Mouse (Mus musculus) heart, adult 8-10 months (tissue): ENCODE results near the gene Afap1. TPM values are rescaled to one million over a fixed set of nuclear protein-coding genes. Genes with fewer than 3 reads are reported as not detected.
A peak's percentile ranks its signal among the peaks of the same experiment; 100 is the strongest.

Experiments used
- DNase-seq: peaks from one replicate; pipeline ENCODE4 v3.0.0; 2022; ENCODE audit warnings: low spot score
- total RNA-seq, 4 experiments: library from RNA; stranded (reverse); gene quantifications; 2 replicates each; pipeline ENCODE4 v1.2.4; 2022

Gene Afap1
- total RNA-seq, 4 experiments from 2014 or later = 16.3 to 21.5 (median 20.7) TPM

- no peak for DNase-seq
Measured at GRCm38 (mm10) chr5:35897147-35897546, 4.0 kb downstream of the Afap1 start.

- DNase-seq = no peak
Measured at GRCm38 (mm10) chr5:35898114-35898513, 5.0 kb downstream of the Afap1 start.

- DNase-seq = no peak
Measured at GRCm38 (mm10) chr5:35898994-35899393, 5.9 kb downstream of the Afap1 start.

GRCm38 (mm10) chr5:35900401-35901225, 7.5 kb downstream of the Afap1 start:
- DNase-seq = no peak

DNA sequence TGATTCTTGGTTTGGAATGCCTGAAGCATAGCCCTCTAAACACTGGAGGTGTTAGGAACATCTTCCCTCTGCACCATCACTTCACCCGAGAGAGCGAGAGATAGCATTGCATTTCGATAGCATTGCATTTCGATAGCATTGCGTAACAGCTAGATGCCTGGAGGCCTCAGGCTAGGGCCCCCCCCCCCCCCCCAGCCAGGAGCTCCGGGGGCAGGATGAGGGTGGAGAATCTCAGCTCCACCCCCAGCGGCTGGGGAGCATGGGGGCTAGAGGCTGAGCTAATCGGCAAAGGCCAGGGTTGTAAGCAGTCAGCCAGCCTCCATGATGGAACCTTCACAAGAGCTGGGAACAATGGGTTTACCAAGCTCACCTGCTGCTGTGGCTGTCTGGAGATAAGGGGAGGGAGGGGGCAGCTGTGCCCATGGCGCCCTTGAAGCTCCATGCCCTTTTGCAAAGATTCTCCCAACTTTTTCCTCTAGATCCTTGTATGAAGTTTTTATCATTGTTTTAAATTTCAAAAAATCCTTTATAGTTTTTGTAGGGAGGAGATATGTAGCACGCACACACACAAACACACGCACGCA, 8.2 kb downstream of the Afap1 start:
- no peak for DNase-seq

DNA sequence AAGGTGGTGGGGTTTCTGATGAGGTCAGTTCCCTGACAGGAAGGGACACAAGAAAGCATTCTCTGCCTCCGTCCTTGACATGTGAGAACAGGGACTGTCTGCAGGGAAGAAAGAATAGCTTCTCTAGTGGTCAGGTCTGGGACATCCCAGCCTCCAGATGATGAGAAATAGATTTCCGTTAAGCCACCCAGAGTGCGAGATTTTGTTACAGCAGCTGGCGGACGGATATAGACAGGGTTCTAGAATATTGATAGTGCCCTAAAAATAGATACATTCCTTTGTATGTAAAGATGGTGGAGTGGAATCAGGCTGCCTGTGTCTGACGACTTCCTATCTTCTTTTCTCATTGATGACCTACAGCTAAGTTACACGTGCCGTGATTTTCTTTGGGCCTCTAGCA, 10.3 kb downstream of the Afap1 start:
- no peak for DNase-seq

DNA sequence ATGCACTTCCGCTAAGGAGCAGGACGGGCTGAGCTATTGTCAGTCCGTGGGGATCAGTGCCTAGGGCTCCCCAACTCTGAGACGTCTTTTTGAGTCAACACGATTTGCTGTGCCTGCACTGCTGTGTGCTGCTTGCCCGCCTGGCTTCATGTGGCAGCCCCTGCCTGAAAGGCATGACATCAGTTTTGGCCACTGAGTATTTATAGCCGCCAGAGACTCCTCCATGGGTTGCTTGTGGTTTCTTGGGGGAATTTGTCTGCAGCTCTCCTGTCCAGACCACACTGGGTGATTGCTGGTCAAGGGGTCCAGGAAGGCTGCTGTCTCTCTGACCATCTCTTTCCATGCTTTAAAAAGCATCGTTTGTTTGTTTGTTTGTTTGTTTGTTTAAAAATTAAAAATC, 12.2 kb downstream of the Afap1 start:
- no peak for DNase-seq

- no peak for DNase-seq
Measured at GRCm38 (mm10) chr5:35907090-35907489, 14.0 kb downstream of the Afap1 start.

DNA sequence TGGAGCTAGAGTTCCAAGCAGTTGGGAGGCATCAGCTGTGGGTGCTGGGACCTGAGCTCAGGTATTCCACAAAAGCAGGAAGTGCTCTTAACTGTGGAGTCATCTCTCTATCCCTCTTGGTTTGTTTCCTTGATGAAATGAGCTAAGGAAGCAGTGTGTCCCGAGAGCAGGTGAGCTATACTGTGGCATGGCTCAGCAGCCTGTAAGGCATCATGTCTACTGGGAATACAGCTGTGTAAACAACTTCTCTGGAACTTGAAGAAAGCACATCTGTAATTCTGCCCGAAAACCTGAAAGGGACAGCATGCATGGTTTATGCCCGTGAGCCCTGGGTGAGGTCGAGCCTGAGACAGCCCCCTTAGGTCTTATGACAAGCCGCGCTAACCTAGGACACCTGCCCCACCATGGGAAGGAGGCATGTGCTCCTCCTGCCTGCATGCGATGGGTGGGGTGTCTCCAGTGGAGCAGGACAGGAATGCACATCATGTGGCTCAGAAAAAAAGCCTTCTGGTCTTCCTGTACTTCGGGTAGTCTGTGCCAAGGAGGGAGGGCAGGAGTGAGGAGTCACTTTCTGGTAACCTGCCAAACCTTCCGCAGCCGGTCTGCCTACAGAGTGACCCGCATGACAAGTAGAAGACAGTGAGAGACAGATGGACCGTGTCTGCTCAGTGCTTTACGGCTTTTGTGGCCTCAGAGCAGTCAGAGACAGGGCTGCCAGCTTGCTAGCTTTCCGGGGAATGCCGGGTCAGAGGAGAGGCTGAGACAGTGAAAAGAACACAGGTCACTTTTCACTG, 14.7 kb downstream of the Afap1 start:
- DNase-seq = peak; percentile 67

DNA sequence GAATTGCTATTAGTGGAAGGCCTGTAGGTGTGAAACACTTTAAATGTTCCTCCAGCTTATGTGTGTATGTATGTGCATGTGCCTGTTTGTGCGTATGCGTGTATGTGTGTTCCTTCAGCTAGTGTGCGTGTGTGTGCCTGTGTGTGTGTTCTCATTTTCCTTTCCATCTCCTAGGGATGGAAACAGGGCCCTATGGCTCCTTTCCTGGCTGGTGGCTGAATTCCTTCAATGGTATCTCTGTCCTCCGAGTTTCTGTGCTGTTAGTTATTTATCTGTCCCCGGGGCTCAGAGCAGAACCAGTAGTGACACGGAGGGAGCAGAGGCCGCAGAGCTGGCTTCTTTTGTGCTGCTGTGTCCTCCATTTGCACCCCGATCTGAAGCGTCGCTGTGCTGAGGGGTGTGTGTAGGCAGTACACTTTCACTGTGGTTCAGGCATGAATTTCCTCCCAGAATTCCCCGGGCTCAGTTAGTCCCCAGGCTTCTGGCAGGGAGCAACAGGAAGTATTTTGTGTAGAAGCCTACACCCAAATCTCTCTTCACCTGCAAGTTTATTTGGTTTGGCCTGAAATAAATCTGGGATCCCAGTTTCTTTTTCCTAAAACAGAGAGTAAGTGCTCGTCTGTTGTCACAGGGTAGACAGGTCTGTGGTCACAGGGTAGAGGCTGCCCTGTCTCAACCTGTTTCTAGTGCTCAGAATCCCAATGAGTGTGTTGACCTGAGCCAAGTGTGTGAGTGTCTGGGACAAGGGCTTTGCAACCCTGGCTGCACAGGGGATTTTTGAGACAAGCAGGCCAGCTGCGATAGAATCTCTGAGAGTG, 15.7 kb downstream of the Afap1 start:
- peak; percentile 81 for DNase-seq

DNA sequence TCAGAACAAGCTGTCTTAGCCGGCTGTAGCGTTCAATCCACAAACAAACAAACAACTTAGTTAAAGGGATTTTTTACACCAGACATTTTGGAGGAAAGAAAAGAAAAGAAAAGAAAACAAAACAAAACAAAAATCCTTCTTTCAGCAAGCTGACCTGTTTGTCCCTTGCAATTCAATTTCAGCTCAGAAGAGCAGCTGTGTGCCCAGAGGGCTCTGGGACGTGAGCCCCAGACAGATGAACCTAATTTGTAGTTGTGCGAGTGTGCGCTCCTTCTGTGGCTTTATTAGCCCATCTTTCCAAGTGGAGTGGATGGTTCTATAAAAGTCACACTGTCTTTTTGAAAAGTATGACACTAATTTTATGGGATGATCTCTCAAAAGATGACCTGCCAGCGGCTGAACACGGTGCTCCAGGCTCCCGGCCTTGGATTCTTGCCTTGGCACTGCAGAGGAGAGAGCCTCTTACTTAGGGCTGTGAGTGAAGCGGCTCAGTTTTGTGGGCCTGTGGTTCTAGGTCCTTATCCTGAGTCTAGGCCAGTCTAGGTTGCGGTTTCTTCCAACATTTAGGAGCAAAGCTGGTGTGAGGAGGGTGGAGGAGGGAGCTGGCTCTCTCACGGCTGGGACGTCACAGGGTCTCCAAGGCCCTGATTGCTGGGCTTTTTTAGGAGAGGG, 22.6 kb downstream of the Afap1 start:
- no peak for DNase-seq

DNA sequence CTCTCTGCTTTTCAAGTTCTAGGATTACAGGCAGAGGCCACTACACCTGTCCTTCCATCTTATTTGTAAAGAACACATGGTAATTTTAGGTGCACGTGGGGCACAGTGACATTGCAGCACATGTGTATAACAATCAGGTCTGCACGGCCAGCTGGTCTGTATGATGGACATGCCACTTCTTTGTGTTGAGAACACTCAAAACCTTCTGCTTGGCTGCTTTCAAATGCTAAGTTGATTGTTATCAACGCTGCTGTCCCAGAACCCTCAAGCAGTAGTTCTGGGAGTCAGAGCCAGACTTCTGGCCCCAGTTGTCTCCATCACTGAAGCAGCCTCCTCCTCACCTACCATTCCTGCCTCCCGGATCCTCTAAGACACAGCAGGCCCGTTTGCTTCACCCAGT, 23.5 kb downstream of the Afap1 start:
- DNase-seq = no peak

GRCm38 (mm10) chr5:35918387-35918786, 25.3 kb downstream of the Afap1 start:
- DNase-seq = no peak

- no peak for DNase-seq
Measured at GRCm38 (mm10) chr5:35920076-35920475, 27.0 kb downstream of the Afap1 start.

- no peak for DNase-seq
Measured at GRCm38 (mm10) chr5:35920557-35920956, 27.4 kb downstream of the Afap1 start.

DNA sequence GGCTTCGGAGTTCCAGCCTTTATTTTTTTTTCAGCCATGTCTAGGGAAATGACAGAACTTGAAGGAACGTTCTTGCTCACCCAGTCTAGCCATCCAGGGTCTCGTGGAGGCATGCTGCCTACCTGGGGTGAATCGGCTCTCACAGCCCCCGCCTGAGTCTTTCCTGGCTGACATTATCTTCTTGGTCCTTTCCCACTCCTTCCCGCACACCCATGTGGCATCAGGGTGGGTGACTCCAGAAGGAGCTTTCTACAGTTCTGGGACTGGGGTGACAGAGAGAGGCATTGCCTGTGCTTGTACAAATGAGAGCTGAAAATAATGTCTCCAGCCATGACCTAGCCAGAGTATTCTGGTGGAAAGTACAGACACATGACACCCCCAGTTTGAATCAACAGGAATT, 28.0 kb downstream of the Afap1 start:
- no peak for DNase-seq

- peak; percentile 85 for DNase-seq
Measured at GRCm38 (mm10) chr5:35921595-35922254, 28.6 kb downstream of the Afap1 start.

DNA sequence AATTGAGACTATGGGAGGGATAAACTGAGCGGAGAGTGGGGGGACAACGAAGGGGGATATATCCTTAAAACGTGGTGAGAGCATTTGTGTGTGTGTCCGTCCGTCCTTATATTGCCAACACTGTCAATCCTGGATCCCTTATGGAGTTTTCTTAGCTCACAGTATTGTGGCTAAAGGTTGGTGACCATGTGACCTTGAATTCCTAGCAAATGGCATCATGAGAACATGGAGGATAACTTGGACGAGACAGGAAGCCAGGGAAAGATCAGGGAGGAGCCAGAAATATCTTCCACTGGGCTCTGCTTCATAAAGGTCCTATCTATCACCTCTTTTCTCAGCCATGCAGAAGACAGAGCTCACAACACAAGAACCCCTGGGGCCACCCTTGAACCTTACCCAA, 30.3 kb downstream of the Afap1 start:
- no peak for DNase-seq

DNA sequence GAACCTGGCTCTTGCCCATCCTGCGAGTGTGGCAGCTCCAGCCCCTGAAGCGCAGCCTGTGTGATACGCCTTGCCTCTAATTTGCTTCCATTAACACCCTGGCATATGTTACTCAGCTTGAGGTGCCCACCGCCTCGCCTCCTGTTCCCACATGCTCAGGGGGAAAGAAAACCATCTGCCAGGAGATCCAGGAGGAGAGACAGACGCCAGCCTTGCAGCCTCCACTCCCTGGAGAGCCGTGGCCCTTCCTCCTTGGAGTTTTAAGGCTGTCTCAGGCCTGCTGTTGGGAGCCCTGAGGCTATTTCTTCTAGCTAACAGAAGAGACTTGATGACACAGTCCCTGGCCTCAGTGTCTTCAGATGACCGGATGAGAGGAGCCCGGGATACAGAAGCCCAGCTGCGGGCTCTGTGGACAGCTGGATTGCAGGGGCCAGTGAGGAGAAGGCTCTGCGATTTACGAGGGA, 32.1 kb downstream of the Afap1 start:
- peak; percentile 34 for DNase-seq

- DNase-seq = no peak
Measured at GRCm38 (mm10) chr5:35926511-35926910, 33.4 kb downstream of the Afap1 start.
